Mouse (Mus musculus) 3T3-L1 (cell line): ENCODE data around the gene Myh14.

Source experiments
- DNase-seq: peaks from one replicate; pipeline ENCODE4 v3.0.0-alpha.2; 2015; ENCODE audit warnings: low read depth, low spot score

Gene Myh14

DNA sequence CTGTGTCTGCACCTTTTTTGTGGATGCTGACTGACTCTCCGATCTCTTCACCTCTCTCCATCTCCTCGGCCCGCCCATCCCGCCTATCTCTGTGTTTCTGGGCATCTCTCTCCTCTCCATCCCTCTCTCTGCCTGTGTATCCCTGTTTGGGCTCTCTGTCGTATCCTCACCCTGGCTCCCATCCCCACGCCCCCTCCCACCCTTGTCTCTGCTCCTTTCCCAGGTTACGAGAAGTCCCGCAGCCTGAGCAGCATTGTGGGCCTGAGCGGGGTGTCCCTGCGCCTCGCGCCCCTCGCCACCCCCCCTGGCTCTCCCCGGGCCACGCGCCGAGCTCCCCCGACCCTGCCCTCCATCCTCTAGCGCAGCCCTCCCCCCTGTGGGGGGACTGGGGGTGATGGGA is 69.0 kb downstream of the Myh14 start:
- DNase-seq: no peak

DNA sequence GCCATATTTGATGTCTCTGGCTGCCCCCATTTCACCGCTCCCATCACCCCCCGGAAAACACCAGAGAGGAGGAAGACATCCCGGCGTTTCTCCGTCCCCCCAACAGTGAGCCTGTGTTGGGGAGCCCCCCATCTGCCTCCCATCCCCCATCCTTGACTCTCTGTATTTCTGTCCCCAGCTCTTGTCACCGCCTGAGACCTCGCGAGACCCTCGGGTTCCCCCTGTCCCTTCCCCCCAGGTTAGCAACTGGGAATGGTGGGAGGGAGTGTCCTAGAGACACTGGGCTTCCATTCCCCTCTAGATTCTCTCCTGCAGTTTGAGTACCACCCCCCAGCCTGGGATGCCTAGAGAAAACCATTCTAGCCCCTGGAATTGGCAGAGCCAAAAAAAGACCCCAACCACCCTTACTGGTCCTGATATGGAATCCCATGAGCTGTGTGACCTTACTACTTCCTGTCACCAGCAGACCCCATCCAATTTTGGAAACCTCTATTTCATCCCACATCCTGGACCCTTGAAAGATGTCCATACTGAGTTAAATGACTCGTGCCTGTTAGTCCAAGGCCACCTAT is 69.9 kb downstream of the Myh14 start:
- no peak for DNase-seq

DNA sequence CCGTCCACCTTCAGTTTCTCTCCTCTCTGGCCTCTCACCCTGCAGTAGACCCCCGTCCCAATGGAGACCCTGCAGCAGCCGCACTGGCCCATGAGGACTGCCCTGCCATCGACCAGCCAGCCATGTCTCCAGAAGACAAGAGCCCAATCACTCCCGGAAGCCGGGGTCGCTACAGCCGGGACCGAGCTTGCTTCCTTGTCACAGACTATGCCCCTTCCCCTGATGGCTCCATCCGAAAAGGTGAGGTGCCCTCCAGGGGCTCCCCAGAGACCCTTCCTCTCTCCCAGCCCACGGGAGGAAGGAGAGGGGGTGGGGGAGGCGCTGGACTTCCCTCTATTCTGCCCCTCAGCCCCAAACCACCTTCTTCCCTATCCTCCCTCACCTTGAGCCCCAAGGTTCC is 72.3 kb downstream of the Myh14 start:
- DNase-seq: no peak

DNA sequence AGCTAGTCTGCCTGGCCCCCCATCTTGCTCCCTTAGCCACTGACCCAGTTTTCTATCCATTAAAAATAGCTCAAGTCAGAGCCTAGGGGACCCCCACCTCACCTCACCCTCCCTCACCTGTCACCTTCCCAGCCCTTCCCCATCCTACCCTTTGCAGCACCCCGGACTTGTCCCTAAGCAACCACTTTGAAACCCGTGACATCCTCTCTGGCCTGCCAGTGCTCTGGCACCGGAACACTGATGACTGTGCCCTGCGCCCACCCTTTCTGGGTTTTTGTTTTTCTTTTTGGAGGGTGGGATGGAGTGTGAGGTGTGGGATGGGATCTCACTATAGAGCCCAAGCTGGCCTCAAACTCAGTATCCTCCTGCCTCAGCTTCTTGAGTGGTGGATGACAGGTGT is 73.0 kb downstream of the Myh14 start:
- no peak for DNase-seq

DNA sequence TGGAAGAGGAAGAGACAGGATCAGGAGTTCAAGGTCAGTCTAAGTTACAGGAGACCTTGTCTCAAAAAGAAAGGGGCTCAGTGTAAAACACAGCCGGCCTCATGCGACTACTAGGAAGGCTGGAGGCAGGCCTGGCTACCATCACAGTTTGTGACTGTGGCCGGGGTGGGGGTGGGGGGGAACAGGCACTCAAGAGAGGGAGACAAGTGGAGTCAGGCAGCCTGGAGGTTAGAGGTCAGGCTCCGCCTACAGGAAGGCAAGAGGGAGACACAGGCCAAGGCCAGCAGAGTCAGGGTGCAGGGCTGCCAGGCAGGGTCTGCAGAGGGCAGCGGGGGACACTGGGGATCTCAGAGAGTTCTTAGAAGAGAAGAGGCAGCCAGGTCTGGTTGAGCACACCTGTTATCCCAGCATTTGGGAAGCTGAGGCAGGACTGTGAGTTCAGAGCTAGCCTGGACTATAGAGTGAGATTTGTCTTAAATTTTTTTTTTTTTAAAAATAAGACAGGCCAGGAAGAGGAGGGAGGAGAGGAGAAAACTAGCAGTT is 73.6 kb downstream of the Myh14 start:
- no peak for DNase-seq

DNA sequence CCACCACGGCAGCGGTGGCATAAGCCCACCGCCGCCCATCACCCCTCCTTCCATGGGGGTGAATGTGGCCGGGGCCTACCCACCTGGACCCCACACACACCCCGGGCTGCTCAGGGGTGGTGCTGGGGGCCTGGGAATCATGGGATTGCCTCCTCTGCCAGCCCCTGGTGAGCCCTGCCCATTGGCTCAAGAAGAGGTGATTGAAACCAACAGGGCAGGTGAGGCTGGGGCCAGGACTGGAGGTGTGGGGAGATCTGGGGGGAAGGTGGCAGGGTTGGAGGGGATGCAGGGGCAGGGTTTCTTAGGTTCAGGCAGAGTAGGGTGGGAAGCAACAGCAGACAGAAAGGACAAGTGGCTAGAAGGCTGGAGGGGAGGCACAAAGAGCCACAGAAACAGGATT is 74.6 kb downstream of the Myh14 start:
- DNase-seq: no peak

DNA sequence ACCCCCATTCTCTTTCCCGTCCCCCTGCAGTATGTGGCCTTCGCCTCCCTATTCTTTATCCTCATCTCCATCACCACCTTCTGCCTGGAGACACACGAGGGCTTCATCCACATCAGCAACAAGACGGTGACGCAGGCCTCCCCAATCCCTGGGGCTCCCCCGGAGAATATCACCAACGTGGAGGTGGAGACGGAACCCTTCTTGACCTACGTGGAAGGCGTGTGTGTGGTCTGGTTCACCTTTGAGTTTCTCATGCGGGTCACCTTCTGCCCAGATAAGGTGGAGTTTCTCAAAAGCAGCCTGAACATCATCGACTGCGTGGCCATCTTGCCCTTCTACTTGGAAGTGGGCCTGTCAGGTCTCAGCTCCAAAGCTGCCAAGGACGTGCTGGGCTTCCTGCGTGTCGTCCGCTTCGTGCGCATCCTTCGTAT is 75.5 kb downstream of the Myh14 start:
- DNase-seq: no peak

DNA sequence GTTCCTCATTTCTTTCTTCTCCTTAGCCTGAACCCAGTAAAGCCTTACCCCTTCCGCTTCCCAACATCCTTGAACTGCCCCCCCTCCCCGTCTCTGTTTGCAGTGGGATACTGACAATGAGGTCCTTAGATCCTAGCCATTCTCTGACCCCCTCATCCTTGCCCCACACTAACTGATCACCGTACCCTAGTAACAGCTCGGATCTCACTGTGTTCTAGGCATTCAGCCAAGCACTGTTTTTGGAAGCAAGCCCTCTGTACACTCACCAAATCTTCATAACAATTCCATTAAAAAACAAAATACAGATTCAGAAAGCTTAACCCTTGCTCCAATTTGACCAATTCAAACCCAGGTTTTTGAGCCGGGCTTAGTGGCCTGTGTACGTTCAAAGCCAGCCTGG is 76.4 kb downstream of the Myh14 start:
- DNase-seq: peak; percentile 12

DNA sequence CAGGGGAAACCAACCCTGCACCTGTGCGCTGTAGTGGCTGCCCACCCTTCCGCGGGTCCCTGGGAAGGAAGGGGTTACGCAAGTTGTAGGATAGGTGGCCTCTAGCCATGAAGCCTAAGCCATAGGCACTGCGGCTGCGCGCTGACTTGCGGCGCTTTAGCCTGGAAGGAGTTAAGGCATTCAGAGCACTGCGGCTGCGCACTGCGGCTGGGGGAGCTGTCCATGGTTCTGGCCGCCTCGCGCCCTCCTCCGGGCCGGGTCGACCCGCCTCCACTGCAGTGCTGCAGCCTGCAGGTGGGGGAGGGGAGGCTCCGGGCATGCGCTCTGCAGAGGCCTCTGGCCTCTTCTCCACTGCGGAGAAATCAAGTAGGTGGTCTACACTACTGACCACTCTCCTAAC is 76.9 kb downstream of the Myh14 start:
- no peak for DNase-seq

DNA sequence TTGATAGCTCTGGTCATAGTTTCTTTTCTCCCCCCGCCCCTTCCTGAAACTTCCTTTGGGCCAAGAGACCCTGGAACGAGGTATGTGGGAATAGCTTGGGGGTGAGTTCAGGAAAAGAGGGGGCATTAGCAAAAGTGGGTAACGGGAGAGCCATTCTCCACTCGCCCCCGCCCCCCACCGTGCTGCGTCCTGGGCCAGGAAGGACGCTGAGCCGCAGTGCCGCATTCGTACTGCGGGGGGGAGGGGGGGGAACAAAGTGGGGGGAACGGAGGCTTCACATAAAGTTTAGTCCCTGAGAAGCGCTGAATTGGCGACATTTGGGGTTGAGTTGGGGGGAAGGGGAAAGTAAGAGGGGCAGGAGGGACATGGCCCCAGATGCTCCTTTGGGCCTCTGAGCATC is 77.6 kb downstream of the Myh14 start:
- DNase-seq: no peak

DNA sequence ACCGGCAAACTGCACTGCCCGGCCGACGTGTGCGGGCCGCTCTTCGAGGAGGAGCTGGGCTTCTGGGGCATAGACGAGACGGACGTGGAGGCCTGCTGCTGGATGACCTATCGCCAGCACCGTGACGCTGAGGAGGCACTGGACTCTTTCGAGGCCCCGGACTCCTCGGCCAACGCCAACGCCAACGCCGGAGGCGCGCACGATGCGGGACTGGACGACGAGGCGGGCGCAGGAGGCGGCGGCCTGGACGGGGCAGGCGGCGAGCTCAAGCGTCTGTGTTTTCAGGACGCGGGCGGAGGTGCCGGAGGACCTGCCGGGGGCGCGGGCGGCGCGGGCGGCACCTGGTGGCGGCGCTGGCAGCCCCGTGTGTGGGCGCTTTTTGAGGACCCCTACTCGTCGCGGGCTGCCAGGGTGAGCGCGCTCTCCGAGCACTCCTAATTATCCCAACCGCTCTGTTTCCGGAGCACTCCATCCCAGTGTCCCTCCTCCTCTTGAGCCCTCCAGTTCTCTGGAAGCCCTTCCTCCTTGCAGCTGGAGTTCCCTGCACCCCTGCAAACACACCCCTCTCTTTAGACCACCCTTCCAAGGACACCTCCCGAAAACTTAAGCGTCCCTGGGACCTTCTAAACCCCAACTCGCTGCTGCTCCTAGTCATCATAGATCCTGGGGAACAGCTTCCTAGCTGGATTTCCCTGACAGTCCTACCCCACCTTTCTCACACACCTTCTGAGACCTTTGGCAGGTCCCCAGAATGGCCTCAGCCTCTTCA is 79.1 kb downstream of the Myh14 start:
- no peak for DNase-seq

DNA sequence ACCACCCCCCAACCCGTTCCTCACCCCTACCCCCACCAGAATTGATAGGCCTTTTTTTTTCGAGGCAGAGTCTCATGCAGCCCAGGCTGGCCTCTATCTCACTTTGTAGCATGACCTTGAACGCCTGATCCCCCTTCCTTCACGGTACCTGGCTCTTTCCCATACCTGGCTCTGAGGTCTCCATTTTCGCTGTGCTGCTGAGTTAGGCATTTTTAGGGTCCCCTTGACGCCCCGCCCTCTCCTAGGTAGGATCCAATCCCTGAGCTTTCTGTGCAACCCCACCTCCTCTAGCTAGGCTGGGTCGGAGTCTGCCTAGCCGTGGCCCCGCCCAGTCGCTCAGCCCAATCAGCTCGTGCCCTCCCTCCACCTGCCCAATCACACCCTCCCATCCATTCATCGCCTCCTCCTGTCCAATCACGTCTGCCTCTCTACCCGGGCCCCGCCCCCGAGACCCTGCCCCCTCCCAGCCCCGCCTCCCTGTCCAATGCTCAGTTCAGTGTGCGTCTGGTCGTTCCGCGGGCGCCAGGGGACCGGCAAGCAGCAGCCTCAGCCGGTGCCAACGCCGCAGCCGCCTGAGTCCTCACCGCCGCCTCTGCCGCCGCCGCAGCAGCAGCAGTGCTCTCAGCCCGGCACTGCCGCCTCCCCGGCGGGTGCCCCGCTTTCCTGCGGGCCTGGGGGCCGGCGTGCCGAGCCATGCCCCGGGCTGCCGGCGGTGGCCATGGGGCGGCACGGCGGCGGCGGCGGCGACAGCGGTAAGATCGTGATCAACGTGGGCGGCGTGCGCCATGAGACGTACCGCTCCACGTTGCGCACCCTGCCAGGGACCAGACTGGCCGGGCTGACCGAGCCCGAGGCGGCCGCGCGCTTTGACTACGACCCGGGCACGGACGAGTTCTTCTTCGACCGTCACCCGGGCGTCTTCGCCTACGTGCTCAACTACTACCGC is 80.0 kb downstream of the Myh14 start, which contains the start of gene Kcnc3:
Gene Kcnc3, plus strand, starts transcription at position 263 of the 946 bp plus-strand sequence.
- no peak for DNase-seq

DNA sequence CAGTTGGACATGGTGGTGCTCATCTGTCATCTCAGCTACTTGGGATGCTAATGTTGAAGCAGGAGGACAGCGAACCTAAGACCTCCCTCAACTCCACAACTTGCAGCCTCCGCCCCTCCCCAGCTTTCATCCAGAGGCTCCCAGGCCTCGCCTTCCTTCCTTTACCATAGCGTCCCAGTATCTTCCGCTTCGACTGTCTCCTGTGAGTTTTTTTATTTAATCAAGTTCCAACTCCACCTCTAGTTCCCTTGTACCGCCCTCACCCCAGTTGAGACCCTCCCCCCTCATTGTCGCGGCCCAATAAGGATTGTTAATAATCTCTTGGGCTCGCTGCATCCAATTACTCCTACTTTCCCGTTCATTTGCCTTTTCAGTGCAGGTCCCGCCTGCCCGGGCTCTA is 80.7 kb downstream of the Myh14 start:
- no peak for DNase-seq

DNA sequence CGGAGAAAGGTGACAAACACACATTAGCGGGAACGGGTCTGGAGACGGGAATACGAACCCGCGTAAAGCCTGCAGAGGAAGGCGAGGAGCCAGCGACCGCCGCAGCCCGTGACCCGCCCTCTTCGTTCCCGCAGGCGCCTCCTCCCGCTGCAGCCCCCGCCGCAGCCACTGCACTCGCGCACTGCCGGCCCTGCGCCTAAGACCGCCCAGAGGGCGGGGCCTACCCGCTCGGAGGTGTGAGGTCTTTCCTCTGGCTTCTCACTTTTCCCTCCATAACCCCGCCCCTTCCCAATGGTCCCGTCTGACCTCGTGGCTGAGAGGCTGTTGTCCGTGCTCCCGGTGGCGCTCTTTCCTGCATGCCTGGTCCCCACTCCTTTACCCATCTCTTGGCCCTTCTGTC is 81.5 kb downstream of the Myh14 start:
- no peak for DNase-seq

DNA sequence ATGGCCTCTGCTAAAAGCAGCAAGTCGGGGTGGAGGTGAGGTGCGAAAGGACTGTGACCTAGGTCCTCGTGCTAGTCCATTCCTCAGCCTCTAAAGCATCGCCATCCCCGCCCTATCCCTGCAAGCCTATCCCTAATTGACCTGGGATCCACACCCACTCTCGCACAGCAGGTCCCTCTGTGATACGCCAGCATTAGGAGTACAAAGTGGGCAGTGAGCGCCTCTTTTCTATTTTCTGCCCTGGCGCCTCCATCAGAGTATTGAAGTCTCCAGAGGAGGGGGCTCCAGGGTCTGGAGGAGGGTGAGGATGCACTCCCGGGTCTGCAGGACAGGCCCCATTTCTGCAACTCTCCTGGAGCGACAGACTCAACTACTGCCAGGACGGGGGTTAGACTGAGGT is 82.3 kb downstream of the Myh14 start:
- DNase-seq: no peak

DNA sequence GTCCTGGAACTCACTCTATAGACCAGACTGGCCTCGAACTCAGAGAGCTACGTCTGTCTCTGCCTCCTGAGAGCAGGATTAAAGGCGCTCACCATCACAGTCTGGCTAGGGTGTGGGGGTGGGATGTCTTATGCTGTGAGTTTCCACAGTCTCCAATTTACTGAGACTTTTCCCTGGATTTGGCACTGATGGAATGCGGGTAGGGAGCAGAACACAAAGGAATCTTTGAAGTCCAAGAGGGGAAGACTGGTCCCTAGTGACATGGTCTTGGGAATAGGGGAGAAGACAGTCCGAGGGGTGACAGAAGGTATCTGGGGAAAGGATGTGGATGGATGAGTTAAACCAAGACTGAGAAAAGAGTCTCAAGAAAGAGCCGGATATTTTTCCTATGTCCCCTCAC is 83.0 kb downstream of the Myh14 start:
- DNase-seq: no peak

DNA sequence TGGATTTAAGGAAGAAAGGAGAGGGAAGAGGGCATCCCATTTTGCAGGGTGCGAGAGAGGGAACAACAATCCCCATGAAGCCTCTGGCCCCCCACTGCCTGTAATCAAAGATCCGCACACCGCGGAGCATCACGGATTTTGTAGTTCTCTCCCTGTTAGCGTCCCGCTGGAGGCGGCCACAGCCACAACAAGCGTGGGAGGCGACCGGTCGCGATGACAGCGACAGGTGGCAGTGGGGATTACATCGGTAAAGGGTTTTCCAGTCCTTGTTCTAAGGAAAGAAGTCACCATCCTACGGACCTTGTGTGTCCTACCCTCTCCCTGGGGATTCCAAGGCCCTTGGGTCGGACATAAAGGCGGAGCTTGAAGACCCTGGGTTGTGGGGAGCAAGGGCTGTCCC is 83.7 kb downstream of the Myh14 start:
- DNase-seq: no peak

DNA sequence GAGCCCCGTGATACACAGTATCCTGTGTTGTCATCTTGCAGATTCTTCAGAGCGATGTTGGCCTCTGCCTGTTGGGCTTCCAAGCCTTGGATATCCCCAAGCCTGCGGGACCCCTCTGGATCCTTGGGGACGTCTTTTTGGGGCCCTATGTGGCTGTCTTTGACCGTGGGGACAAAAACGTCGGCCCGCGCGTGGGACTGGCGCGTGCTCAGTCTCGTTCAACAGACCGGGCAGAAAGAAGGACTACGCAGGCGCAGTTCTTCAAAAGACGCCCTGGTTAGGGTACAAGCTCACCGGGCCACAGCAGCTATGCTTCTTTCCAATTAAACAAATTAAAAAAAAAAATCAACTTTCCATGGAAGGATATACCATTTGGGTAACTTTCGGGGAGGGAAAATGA is 84.1 kb downstream of the Myh14 start:
- DNase-seq: no peak

DNA sequence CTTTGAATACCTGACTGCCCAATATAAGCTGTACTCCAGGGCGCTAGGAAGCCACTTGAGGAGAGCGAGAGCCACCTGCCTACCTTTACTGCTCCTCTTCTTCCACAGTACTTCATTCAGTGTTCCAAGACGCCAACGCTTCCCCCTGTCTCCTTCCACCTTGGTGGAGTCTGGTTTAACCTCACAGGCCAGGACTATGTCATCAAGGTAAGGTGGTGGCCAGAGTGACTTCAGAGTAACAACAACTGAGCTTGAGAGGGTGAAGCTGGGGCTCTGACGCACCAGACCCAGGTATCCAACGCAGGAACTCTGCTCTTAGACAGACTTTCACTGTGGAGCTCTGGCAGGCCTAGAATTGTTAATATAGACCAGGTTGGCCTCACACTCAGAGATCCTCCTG is 85.0 kb downstream of the Myh14 start:
- no peak for DNase-seq

DNA sequence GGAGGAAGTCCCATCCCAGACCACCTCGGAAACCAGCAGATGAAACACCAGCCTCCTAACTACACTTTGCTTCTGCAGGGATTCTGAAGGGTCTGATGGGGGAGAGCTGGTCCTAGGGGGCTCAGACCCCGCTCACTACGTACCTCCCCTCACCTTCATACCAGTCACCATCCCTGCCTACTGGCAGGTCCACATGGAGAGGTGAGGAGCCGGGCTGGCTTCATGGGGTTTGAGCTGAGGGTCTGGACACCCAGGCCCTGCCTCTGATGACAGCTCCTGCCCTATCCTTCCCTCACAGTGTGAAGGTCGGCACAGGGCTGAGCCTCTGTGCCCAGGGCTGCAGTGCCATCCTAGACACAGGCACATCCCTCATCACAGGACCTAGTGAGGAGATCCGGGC is 85.7 kb downstream of the Myh14 start:
- no peak for DNase-seq

DNA sequence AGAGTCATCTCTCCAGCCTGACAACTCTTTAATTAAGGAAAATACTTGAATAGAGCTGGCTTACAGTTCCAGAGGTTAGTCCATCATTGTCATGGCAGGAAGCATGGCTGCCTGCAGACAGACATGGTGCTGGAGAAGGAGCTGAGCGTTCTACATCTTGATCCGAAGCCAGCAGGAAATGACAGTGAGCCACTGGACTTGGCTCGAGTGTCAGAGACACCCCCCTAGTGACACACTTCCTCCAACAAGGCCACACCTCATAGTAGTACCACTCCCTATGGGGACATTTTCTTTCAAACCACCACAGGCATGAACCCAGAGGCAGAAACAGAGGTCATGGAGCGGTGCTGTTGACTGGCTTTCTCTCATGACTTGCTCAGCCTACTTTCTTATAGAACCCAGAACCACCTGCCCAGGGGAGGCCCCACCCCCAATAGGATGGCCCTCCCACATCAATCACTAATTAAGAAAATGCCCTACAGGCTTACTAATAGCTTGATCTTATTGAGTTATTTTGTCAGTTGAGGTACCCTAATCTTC is 86.3 kb downstream of the Myh14 start:
- no peak for DNase-seq

DNA sequence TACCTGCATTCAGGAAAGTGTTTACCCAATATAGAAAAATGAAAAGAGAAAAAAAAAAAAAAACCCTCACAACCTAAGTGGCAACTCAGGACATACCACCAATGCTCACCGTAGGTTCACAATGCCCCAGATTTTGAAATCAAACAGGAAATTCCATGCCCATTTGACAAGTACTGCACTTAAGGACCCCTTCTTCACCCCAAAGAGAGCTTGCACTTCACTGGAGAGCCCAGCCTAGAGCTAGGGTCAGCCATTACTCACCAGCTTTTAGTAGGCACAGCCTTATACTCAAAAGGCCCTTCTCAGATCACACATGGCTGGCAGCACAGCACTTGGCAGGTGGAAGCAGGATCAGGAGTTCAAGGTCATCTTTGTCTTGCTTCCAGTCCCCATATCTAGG is 87.5 kb downstream of the Myh14 start:
- no peak for DNase-seq
